Mouse (Mus musculus) embryonic facial prominence, embryonic 13.5 days (tissue): Measurements from ENCODE around the gene Ralgapb. TPM values are rescaled to one million over a fixed set of nuclear protein-coding genes. Genes with fewer than 3 reads are reported as not detected.

Source experiments
- ATAC-seq: fragments of 200-750 bp; cut with Nextera tagmentation; 2 replicates; pipeline ENCODE4 v1.8.0; 2017; ENCODE audit warnings: low read depth; ENCODE audit not compliant: insufficient number of reproducible peaks, insufficient read depth, low FRiP score, low TSS enrichment
- H3K27ac ChIP-seq: fragments of 300-500 bp; sonication (generic); 2 replicates; pipeline ENCODE4 v1.5.1; 2015; ENCODE audit warnings: moderate library complexity, mild to moderate bottlenecking, inconsistent platforms
- H3K27me3 ChIP-seq: fragments of 300-500 bp; sonication (generic); 2 replicates; pipeline ENCODE4 v1.6.1; 2015; ENCODE audit warnings: mild to moderate bottlenecking, inconsistent platforms
- H3K36me3 ChIP-seq: fragments of 300-500 bp; sonication (generic); 2 replicates; pipeline ENCODE4 v1.6.1; 2015; ENCODE audit warnings: mild to moderate bottlenecking, inconsistent platforms
- H3K4me1 ChIP-seq: fragments of 300-500 bp; sonication (generic); 2 replicates; pipeline ENCODE4 v1.6.1; 2015; ENCODE audit warnings: inconsistent platforms
- H3K4me2 ChIP-seq: fragments of 300-500 bp; sonication (generic); 2 replicates; pipeline ENCODE4 v1.6.1; 2015; ENCODE audit warnings: moderate library complexity, mild to moderate bottlenecking, inconsistent platforms
- H3K4me3 ChIP-seq: fragments of 300-500 bp; sonication (generic); 2 replicates; pipeline ENCODE4 v1.5.1; 2015; ENCODE audit warnings: mild to moderate bottlenecking, inconsistent platforms
- H3K9ac ChIP-seq: fragments of 300-500 bp; sonication (generic); 2 replicates; pipeline ENCODE4 v1.6.1; 2015; ENCODE audit warnings: mild to moderate bottlenecking, inconsistent platforms
- H3K9me3 ChIP-seq: fragments of 300-500 bp; sonication (generic); 2 replicates; pipeline ENCODE4 v1.6.1; 2016; ENCODE audit warnings: inconsistent platforms
- WGBS: fragments of 180-500 bp; shearing (Covaris S2); methylation state at CpG from one replicate; pipeline ENCODE4 v1.1.7; 2015; ENCODE audit warnings: mixed read lengths; 5-methylcytosine and 5-hydroxymethylcytosine counted together
- polyA plus RNA-seq: library from polyadenylated mRNA; unstranded; fragments of >200 nt; fragmentation: Nextera tagmentation; extraction: Ambion mirVana; gene quantifications from 2 replicates; pipeline ENCODE4 v1.2.1, GENCODE M21; 2015

Gene Ralgapb
- polyA plus RNA-seq = 19.1 and 21.6 TPM in 2 replicates

DNA sequence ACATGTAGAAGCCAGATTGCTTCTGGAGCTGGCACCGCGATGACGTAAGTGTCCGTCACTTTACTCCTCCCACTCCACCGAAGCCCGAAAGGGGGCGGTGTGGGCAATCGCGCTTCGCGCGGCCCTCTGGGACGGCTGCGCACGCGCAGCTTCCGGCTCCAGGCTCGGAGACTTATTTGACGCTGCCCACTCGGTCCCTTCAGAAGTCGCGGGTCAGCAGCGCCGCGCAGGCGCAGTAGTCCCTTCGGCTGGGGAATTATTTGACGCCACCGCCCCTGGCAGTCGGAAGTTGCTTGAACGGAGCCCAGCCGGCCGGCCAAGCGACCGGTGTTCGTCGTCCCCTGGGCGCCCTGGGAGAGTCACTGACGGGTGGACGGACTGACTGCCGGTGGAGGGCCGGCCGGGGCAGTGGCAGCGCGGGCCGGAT lies at the start of gene Ralgapb:
Ralgapb (plus strand) TSS at position 254 of the 427 bp plus-strand sequence.
- peak; percentile 92 for ATAC-seq
- H3K4me1 ChIP-seq = peaks cover 16% of the 10 kb centered on the region
- no peaks in the 10 kb centered on the region for H3K36me3 ChIP-seq
- 1% methylated on average over 46 of the region's 46 CpGs for WGBS
- H3K4me2 ChIP-seq = peak within 1 kb of the TSS; percentile 96
- peak within 1 kb of the TSS; percentile 91 for H3K27ac ChIP-seq
- peak within 1 kb of the TSS; percentile 94 for H3K9ac ChIP-seq
- H3K27me3 ChIP-seq = no peaks in the 10 kb centered on the region; the same call in 1 of the 2 replicates
- peak within 1 kb of the TSS; percentile 91 for H3K4me3 ChIP-seq
- H3K9me3 ChIP-seq = no peaks in the 10 kb centered on the region

DNA sequence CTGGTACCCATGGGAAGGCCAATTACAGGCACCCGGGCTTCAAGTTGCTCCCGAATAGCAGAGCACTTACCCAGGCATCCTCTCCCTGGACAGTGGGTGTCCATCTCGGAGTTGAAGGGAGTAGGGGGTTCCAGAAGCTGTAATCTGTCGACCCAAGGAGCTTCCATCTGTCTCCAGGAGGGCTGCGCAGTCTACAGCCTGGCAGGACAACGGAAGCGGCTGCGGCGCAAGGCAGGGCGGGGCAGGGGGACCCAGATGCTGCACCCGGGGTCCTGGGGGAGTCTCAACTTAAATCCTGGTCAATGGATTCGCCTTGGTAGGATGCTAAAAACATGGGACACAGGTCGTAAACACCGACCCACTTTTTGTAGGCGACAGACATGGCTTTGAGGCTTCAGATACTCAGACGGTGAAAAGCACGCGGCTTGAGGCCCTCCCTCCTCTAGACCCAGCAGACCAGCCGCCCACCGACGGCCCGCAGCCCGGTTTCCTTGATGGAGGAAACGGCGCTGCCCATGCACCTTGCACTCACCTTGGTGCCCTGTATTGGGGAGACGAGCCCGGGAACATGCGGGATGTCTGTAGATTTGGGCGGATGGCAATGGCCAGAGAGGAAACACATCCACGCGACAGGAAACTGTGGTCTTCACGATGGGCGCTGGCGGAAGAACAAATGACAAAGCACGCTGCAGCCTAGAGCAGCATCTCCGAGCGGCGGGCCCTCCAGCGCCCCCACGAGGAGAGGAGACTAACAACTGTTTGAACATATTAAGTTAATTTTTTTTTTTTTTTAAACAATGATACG lies 48.6 kb upstream of the Ralgapb start:
- peaks cover 22% of the 10 kb centered on the region for H3K4me1 ChIP-seq
- H3K36me3 ChIP-seq = peaks cover 43% of the 10 kb centered on the region
- H3K4me2 ChIP-seq = peak overlapping the region; percentile 72
- peak overlapping the region; percentile 85 for H3K27ac ChIP-seq
- under 1% methylated on average over 41 of the region's 41 CpGs for WGBS
- H3K4me3 ChIP-seq = peak overlapping the region; percentile 85
- peak; percentile 73 for ATAC-seq
- H3K27me3 ChIP-seq = no peaks in the 10 kb centered on the region
- peak overlapping the region; percentile 97 for H3K9ac ChIP-seq
- H3K9me3 ChIP-seq = no peaks in the 10 kb centered on the region

DNA sequence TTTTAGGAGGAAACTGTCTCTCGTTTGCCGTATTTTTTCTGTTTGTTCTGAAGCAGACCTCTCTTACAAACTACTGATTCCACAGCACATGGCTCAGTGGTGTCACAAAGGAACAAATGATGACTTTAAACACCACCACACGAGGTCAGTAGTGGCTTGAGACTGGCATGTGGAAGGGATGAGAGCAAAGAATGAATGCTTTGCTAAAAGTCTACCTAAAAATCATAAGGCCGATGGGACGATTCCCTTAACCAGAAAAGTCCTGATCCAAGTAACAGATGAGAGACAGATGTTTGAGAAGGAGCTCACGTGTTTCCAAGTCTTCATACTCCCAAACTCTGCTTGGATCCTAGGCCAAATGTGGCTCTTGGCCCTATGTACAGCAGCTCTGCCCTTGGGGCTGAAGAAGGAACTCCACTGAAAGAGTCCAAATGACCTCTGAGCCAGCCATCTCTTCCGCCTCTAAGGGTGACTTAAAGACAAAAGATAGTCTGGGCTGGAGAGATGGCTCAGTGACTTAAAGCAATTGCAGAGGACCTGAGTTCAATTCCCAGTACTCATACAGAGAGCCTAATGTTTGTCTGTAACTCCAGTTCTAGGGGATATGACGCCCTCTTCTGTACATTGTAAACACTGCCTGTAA lies 47.8 kb upstream of the Ralgapb start:
- Histone ChIP-seq H3K4me2 (peak overlapping the region; percentile 72), H3K4me1 (peaks cover 22% of the 10 kb centered on the region), H3K9me3 (no peaks in the 10 kb centered on the region), H3K27ac (peak overlapping the region; percentile 85), H3K27me3 (no peaks in the 10 kb centered on the region), H3K36me3 (peaks cover 36% of the 10 kb centered on the region), H3K4me3 (peak overlapping the region; percentile 85), H3K9ac (peak overlapping the region; percentile 17; the same call in 1 of the 2 replicates)
- ATAC-seq = no peak
- 33% methylated on average over 8 of the region's 8 CpGs for WGBS

DNA sequence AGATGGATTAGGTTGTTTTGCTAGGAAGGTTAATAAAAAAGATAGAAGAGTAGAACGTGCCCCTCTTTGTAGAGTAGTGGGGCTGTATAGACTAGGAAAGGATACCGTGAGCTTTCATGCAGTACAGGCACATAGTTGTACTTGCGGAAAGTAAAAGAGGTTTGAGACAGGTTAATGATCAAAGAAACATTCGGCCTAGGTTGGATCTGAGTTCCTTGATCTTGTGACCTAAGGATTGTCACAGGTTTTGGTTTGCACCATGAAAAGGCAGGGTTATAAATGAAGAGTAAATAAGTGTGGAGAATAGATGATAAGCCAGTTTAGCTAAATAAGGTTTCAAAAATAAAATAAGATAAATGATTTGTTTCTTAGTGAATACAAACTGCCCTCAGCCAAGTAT lies 45.5 kb upstream of the Ralgapb start:
- Histone ChIP-seq H3K9me3 (no peaks in the 10 kb centered on the region), H3K9ac (no peak overlapping the region), H3K36me3 (peaks cover 12% of the 10 kb centered on the region), H3K4me3 (no peak overlapping the region), H3K4me1 (peaks cover 12% of the 10 kb centered on the region), H3K4me2 (no peak overlapping the region), H3K27ac (no peak overlapping the region), H3K27me3 (no peaks in the 10 kb centered on the region)
- ATAC-seq = no peak
- WGBS = 82% methylated on average over 4 of the region's 4 CpGs

DNA sequence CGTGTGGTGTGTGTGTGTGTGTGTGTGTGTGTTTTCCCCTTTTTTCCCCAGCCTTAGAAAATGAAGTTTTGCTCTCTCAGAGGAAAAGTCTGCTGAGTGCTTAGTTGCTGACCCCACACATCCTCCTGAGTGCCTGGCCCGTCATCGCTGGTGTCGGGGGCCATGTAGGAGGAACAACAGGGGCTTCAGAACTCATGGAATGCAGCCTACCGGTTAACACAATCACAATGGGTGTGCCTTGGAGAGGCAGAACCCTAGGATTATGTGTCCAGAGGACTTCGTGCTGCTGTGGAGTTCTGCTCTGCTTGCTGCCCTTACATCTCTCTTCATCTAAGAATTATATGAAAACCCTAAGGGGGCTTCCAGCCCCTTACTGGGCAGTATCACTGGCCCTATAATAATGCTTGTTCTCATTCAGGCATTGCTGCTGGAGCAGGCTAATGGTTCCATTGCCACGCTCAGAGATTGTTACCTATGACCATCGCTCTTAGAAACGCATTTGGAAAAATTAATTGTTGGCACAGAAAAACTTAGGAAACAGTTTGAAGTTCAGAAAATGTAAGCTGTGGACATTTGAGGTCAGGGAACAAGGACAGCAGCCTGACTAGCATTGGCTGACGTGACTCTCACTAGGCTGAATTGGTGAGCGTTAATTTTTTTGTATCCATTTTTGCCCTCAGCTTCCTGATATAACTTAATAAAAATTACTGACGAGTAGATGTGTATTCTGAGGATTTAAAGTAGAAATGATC lies 44.4 kb upstream of the Ralgapb start:
- ATAC-seq = no peak
- Histone ChIP-seq H3K9me3 (no peaks in the 10 kb centered on the region), H3K4me2 (no peak overlapping the region), H3K9ac (no peak overlapping the region), H3K4me1 (peaks cover 3% of the 10 kb centered on the region), H3K27me3 (no peaks in the 10 kb centered on the region), H3K36me3 (peaks cover 1% of the 10 kb centered on the region; the same call in 1 of the 2 replicates), H3K4me3 (no peak overlapping the region), H3K27ac (no peak overlapping the region)
- WGBS = 64% methylated on average over 12 of the region's 12 CpGs

DNA sequence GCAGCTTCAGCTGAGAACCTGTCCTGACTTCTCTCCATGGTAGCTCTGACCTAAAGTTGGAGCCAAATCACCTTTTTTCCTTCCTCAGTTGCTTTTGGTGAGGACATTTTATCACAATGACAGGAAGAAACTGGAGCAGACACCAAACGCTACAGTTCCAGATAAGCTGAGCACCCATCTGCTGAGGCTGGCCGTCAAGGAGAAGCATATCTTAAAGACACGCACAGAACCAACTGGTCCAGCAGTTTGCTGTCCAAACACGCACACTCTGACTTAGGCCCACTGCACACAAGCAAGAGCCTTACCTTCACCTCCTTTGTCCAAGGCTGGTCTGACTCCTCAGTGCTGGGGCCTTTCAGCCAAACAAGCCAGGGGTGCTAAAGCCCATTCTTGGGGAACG lies 42.0 kb upstream of the Ralgapb start:
- no peaks in the 10 kb centered on the region for H3K4me1 ChIP-seq
- H3K4me2 ChIP-seq = no peak overlapping the region
- no peaks in the 10 kb centered on the region for H3K36me3 ChIP-seq
- H3K4me3 ChIP-seq = no peak overlapping the region
- no peak overlapping the region for H3K27ac ChIP-seq
- no peaks in the 10 kb centered on the region for H3K27me3 ChIP-seq
- WGBS = 84% methylated on average over 5 of the region's 5 CpGs
- ATAC-seq = no peak
- no peak overlapping the region for H3K9ac ChIP-seq
- no peaks in the 10 kb centered on the region for H3K9me3 ChIP-seq

DNA sequence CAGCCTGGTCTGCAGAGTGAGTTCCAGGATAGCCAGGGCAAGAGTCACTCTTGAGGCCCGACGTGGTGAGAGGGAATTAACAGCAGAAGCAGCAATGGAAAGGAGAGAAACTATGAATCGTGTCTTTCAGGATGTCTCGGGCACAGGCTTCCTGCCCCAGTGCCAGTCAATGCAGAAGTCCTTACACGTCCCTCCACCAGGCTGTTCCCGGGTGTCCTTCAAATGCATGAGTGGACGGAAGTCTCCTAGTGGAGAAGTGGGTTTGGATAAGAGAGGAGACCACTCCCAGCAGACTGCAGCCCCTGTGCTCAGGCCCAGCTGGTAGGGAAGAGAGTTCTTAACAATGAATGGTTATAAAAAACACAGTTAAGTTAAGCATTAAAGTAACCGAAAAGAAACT lies 41.3 kb upstream of the Ralgapb start:
- Histone ChIP-seq H3K4me2 (no peak overlapping the region), H3K27ac (no peak overlapping the region), H3K4me1 (no peaks in the 10 kb centered on the region), H3K36me3 (no peaks in the 10 kb centered on the region), H3K9me3 (no peaks in the 10 kb centered on the region), H3K4me3 (no peak overlapping the region), H3K9ac (no peak overlapping the region), H3K27me3 (0 out of 2 replicates have a peak, but pooled peaks cover 2% of the 10 kb centered on the region)
- 87% methylated on average over 8 of the region's 8 CpGs for WGBS
- ATAC-seq = no peak

DNA sequence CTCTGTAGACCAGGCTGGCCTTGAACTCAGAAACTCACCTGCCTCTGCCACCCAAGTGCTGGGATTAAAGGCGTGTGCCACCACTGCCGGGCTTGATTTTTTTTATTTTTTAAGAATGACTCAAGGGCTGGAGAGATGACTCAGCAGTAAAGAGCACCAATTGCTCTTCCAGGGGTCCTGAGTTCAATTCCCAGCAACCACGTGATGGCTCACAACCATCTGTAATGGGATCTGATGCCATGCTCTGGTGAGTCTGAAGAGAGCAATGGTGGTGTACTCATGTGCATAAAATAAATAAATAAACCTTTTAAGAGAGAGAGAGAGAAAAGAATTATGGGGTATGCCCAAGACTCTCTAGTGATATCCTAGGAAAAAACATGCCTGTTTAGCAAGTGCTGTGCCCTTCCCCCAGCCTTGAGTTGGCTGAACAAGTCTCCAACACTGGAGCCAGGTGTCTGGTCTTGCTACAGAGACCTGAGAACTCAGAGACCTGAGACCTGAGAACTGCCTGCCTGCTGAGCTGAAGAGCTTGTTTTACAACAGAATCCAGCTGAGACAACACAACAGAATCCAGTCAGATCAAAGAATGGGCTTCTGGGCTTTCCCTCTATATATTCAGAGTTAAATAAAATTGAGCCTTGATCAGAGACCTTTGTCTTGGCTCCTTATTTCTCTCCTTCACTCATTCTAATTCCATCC lies 40.0 kb upstream of the Ralgapb start:
- WGBS = 81% methylated on average over 3 of the region's 3 CpGs
- no peak overlapping the region for H3K4me2 ChIP-seq
- peaks cover 15% of the 10 kb centered on the region for H3K27me3 ChIP-seq
- no peaks in the 10 kb centered on the region for H3K4me1 ChIP-seq
- no peak overlapping the region for H3K4me3 ChIP-seq
- no peak overlapping the region for H3K27ac ChIP-seq
- H3K36me3 ChIP-seq = no peaks in the 10 kb centered on the region
- no peak for ATAC-seq
- H3K9me3 ChIP-seq = no peaks in the 10 kb centered on the region
- no peak overlapping the region for H3K9ac ChIP-seq

DNA sequence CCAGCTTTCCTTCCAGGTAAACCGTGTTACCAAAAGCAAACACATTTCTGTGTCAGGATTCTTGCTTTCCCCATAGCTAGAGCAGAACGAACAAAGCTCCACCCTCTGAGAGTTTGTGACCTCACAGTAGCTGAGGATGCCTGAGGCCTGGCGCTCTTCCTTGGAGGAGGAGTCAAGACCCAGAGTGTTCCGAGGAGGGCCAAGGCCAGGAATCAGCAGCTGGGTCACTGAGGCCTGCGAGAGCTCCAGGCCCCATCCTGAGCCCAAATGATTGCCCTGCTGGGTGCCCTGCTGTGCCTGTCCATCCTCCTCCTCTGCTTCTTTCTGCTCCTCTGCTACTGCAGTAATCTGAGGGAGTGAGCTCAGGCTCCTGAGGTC lies 39.5 kb upstream of the Ralgapb start:
- H3K4me1 ChIP-seq = peaks cover 2% of the 10 kb centered on the region
- no peaks in the 10 kb centered on the region for H3K36me3 ChIP-seq
- H3K27ac ChIP-seq = no peak overlapping the region
- no peak overlapping the region for H3K4me2 ChIP-seq
- H3K27me3 ChIP-seq = peaks cover 20% of the 10 kb centered on the region
- no peaks in the 10 kb centered on the region for H3K9me3 ChIP-seq
- H3K9ac ChIP-seq = no peak overlapping the region
- 11% methylated on average over 5 of the region's 5 CpGs for WGBS
- no peak overlapping the region for H3K4me3 ChIP-seq
- no peak for ATAC-seq

DNA sequence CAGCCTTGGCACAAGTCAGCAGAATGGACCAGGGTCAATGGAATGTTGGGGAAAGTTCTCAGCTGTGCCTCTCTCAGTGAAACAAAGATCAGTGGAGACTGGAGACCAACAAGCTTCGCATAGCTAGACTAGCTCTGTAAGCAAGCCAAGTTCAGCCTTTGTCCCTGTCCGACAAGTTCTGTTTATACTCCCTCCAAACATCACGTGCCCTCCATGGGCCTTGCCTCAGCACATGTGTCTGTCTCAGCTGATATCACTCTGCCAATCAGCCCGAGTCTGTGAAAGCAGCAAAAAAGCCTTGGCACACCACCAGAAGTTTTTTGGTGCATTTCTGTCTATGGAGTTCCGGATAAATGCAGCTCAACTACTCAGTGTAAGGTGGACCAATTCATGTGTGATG lies 36.6 kb upstream of the Ralgapb start:
- 67% methylated on average over 5 of the region's 5 CpGs for WGBS

DNA sequence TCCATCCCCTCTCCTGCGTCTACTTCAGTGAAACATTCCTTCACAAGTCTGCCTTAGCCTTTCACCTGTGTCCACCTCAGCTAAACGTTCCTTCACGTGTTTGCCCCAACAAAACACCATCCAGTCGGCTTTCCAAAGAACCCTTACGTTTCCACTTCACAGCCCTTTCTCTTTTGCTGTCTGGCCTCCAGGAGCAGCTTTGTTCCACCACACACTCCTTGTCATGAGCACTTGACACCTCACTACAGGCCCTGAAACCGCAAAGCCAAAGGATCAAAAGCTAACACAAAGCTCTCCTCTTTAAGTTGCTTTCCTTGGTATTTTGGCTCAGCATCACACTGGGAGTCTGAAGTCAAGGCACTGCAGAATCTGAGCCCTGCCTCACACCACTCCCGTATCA lies 36.1 kb upstream of the Ralgapb start:
- WGBS = 71% methylated on average over 7 of the region's 7 CpGs
- no peak for ATAC-seq

More for the DNA sequence above, 36.6 kb upstream of the Ralgapb start:
- no peaks in the 10 kb centered on the region for H3K36me3 ChIP-seq
- H3K4me2 ChIP-seq = no peak overlapping the region
- peaks cover 9% of the 10 kb centered on the region for H3K4me1 ChIP-seq
- no peak overlapping the region for H3K4me3 ChIP-seq
- peaks cover 39% of the 10 kb centered on the region for H3K27me3 ChIP-seq
- H3K9me3 ChIP-seq = no peaks in the 10 kb centered on the region
- no peak for ATAC-seq
- H3K9ac ChIP-seq = no peak overlapping the region
- no peak overlapping the region for H3K27ac ChIP-seq

More for the DNA sequence above, 36.1 kb upstream of the Ralgapb start:
- Histone ChIP-seq H3K36me3 (no peaks in the 10 kb centered on the region), H3K27me3 (peaks cover 39% of the 10 kb centered on the region), H3K4me3 (no peak overlapping the region), H3K9me3 (no peaks in the 10 kb centered on the region), H3K4me1 (peaks cover 9% of the 10 kb centered on the region), H3K9ac (no peak overlapping the region), H3K27ac (no peak overlapping the region), H3K4me2 (no peak overlapping the region)
